In genomic region chr12:45929001-45929759, GRCm38 (mm10) we compare ENCODE assay signal across 12 mouse cellular contexts.
DNase-seq lines count a peak whose midpoint lies in the region; ATAC-seq lines count a peak whose summit lies in the region.
"Had no signal": no experiment of that assay in that cellular context is flagged by ENCODE, and none has a peak within 500 bp of the region (broad histone marks: within the 10 kb centered on the region; RNA-seq: fewer than 3 reads in every experiment).

No protein-coding gene starts in this region.

- H3K27me3 ChIP-seq in hindbrain, embryonic 16.5 days (replicated peaks; ENCODE audit: control insufficient read depth, insufficient read depth, low read length): no peaks in the 10 kb centered on the region
- H3K27me3 ChIP-seq in heart, embryonic 10.5 days (ENCODE audit: insufficient read depth, poor library complexity, severe bottlenecking): no peaks in the 10 kb centered on the region
- no peaks in the 10 kb centered on the region for H3K27me3 ChIP-seq in intestine, embryonic 15.5 days (replicated peaks)
- H3K27me3 ChIP-seq: heart, embryonic 13.5 days; limb, embryonic 13.5 days had no signal

- DNase-seq in right cerebral cortex, postnatal 4 days: peak; percentile 6
- DNase-seq in right cerebral cortex, postnatal 25 days: no peak
- peak; percentile 7 to 24 for DNase-seq in cerebellum, postnatal 25 days
- no peak for DNase-seq in heart, embryonic 10.5 days (ENCODE audit: low spot score)
- DNase-seq: adrenal gland, postnatal 25 days; gastrocnemius, adult 2 months; lung, adult 2 months had no signal

- no peak overlapping the region for H3K4me2 ChIP-seq in hindbrain, embryonic 16.5 days (ENCODE audit: low read length)
- no peak overlapping the region for H3K4me2 ChIP-seq in intestine, embryonic 15.5 days (replicated peaks)
- H3K4me2 ChIP-seq: heart, embryonic 13.5 days; limb, embryonic 13.5 days had no signal

- 57% methylated on average over 7 of the region's 7 CpGs for WGBS in hindbrain, embryonic 16.5 days
- WGBS in heart, embryonic 10.5 days: 70% methylated on average over 7 of the region's 7 CpGs
- WGBS in intestine, embryonic 15.5 days: 86% methylated on average over 7 of the region's 7 CpGs

- H3K36me3 ChIP-seq in hindbrain, embryonic 16.5 days (ENCODE audit: control insufficient read depth, insufficient read depth, low read length): no peaks in the 10 kb centered on the region
- no peaks in the 10 kb centered on the region for H3K36me3 ChIP-seq in heart, embryonic 10.5 days
- no peaks in the 10 kb centered on the region for H3K36me3 ChIP-seq in intestine, embryonic 15.5 days
- H3K36me3 ChIP-seq: heart, embryonic 13.5 days; limb, embryonic 13.5 days had no signal

- H3K9me3 ChIP-seq in hindbrain, embryonic 16.5 days (ENCODE audit: control insufficient read depth, low read length): no peaks in the 10 kb centered on the region
- H3K9me3 ChIP-seq in heart, embryonic 10.5 days: no peaks in the 10 kb centered on the region
- no peaks in the 10 kb centered on the region for H3K9me3 ChIP-seq in intestine, embryonic 15.5 days
- H3K9me3 ChIP-seq: heart, embryonic 13.5 days; limb, embryonic 13.5 days had no signal

- H3K4me3 ChIP-seq in hindbrain, embryonic 16.5 days (ENCODE audit: low read length): no peak overlapping the region
- H3K4me3 ChIP-seq in heart, embryonic 10.5 days: no peak overlapping the region
- H3K4me3 ChIP-seq in intestine, embryonic 15.5 days (replicated peaks): no peak overlapping the region
- H3K4me3 ChIP-seq: gastrocnemius, adult 2 months; heart, embryonic 13.5 days; limb, embryonic 13.5 days had no signal

- peaks cover 2% of the 10 kb centered on the region; the same call in 1 of the 2 replicates for H3K4me1 ChIP-seq in hindbrain, embryonic 16.5 days (ENCODE audit: control insufficient read depth, insufficient read depth, low read depth, low read length)
- H3K4me1 ChIP-seq in heart, embryonic 10.5 days: no peaks in the 10 kb centered on the region
- H3K4me1 ChIP-seq in intestine, embryonic 15.5 days (replicated peaks): no peaks in the 10 kb centered on the region
- H3K4me1 ChIP-seq: heart, embryonic 13.5 days; limb, embryonic 13.5 days had no signal

- H3K27ac ChIP-seq in hindbrain, embryonic 16.5 days (ENCODE audit: low read depth, low read length): peak overlapping the region; percentile 9; the same call in 1 of the 2 replicates
- no peak overlapping the region for H3K27ac ChIP-seq in heart, embryonic 10.5 days
- H3K27ac ChIP-seq in intestine, embryonic 15.5 days: no peak overlapping the region
- H3K27ac ChIP-seq: gastrocnemius, adult 2 months; heart, embryonic 13.5 days; limb, embryonic 13.5 days had no signal

- H3K9ac ChIP-seq in hindbrain, embryonic 16.5 days (ENCODE audit: low read depth, low read length): no peak overlapping the region
- H3K9ac ChIP-seq in intestine, embryonic 15.5 days: no peak overlapping the region
- H3K9ac ChIP-seq: heart, embryonic 13.5 days; limb, embryonic 13.5 days had no signal

- ATAC-seq in hindbrain, embryonic 16.5 days: peak; percentile 73
- ATAC-seq in CD4-positive, CD25-positive, alpha-beta regulatory T cell, adult 4 months: no peak
- ATAC-seq in intestine, embryonic 15.5 days: no peak

Comparison
In these comparisons a context has a peak if more than half of its experiments do, and no peak if none do; other contexts are left out.
1. DNase-seq: peak in right cerebral cortex, postnatal 4 days (single experiment) and cerebellum, postnatal 25 days (2 of 2); none in right cerebral cortex, postnatal 25 days (single experiment) and heart, embryonic 10.5 days (single experiment).